Mouse (Mus musculus) heart, embryonic 11.5 days (tissue): ENCODE results near the gene Olfr721-ps1. TPM values are rescaled to one million over a fixed set of nuclear protein-coding genes. Genes with fewer than 3 reads are reported as not detected.

Experiments
- ATAC-seq: fragments of 200-750 bp; cut with Nextera tagmentation; replicated peaks from 2 replicates; pipeline ENCODE4 v1.8.0; 2017; ENCODE audit warnings: moderate library complexity; ENCODE audit not compliant: insufficient number of reproducible peaks, low FRiP score, low TSS enrichment
- H3K27ac ChIP-seq: fragments of 300-500 bp; sonication (generic); 2 replicates; pipeline ENCODE4 v1.5.1; 2014; ENCODE audit warnings: mild to moderate bottlenecking, low read depth, low read length
- H3K27me3 ChIP-seq: fragments of 300-500 bp; sonication (generic); 2 replicates; pipeline ENCODE4 v1.6.1; 2014; ENCODE audit warnings: mild to moderate bottlenecking, low read length, mixed read lengths; ENCODE audit not compliant: control insufficient read depth, insufficient read depth
- H3K36me3 ChIP-seq: fragments of 300-500 bp; sonication (generic); 2 replicates; pipeline ENCODE4 v1.6.1; 2014; ENCODE audit warnings: mild to moderate bottlenecking, low read length, moderate library complexity, mixed read lengths; ENCODE audit not compliant: control insufficient read depth, insufficient read depth
- H3K4me1 ChIP-seq: fragments of 300-500 bp; sonication (generic); 2 replicates; pipeline ENCODE4 v1.6.1; 2014; ENCODE audit warnings: low read length; ENCODE audit not compliant: control insufficient read depth, insufficient read depth
- H3K4me2 ChIP-seq: fragments of 300-500 bp; sonication (generic); 2 replicates; pipeline ENCODE4 v1.6.1; 2014; ENCODE audit warnings: mild to moderate bottlenecking, moderate library complexity
- H3K4me3 ChIP-seq: fragments of 300-500 bp; sonication (generic); 2 replicates; pipeline ENCODE4 v1.5.1; 2014; ENCODE audit warnings: low read depth, low read length
- H3K9ac ChIP-seq: fragments of 300-500 bp; sonication (generic); 2 replicates; pipeline ENCODE4 v1.6.1; 2014; ENCODE audit warnings: mild to moderate bottlenecking, low read depth, low read length, moderate library complexity
- H3K9me3 ChIP-seq: fragments of 300-500 bp; sonication (generic); replicated peaks from 2 replicates; pipeline ENCODE4 v1.6.1; 2016; ENCODE audit warnings: low read length; ENCODE audit not compliant: control insufficient read depth
- WGBS: fragments of 180-500 bp; shearing (Covaris S2); extraction: QIAGEN DNeasy Blood & Tissue Kit; methylation state at CpG from one replicate; pipeline ENCODE4 v1.1.7; 2014; ENCODE audit not compliant: insufficient replicate concordance; 5-methylcytosine and 5-hydroxymethylcytosine counted together
- polyA plus RNA-seq: library from polyadenylated mRNA; unstranded; fragments of >200 nt; fragmentation: Nextera tagmentation; extraction: Ambion mirVana; gene quantifications from 2 replicates; pipeline ENCODE4 v1.2.1, GENCODE M21; 2014

Gene Olfr721-ps1
- polyA plus RNA-seq, 1 experiment from 2014 or later: not detected

DNA sequence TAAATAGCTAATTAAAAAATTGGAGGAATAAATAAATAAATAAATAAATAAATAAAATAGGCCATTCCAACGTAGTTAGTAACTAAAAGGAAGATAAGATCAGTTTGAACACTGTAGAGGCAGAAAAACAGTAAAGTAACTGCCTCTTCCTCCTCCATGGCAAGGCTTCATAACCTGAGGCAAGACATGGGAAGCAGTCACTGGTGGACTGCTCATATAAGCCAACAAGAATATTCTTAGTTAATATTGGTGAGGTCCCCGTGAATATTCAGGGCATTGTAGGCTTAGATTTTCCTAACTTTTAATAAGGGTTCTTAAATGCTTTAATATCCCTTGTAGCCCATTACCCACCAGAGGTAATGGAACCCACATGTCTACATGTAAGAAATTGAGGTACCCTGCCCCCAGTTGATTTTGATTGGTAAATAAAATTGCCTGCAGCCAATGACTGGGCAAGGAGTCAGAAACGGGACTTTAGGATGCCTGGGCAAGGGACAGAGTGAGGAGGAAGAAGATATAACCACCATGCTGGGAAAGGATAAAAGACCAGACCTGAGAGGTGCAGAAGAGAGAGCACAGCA is 35.1 kb downstream of the Olfr721-ps1 start:
- no peak overlapping the region for H3K4me2 ChIP-seq
- no peaks in the 10 kb centered on the region for H3K27me3 ChIP-seq
- no peaks in the 10 kb centered on the region for H3K36me3 ChIP-seq
- 73% methylated on average over 3 of the region's 3 CpGs for WGBS
- ATAC-seq: no peak
- H3K4me3 ChIP-seq: no peak overlapping the region
- H3K9me3 ChIP-seq: no peaks in the 10 kb centered on the region
- no peaks in the 10 kb centered on the region for H3K4me1 ChIP-seq
- H3K9ac ChIP-seq: no peak overlapping the region
- H3K27ac ChIP-seq: no peak overlapping the region

Other genes starting within 250 kb of the Olfr721-ps1 start
- gene Olfr720, start 214.5 kb upstream of the Olfr721-ps1 start, polyA plus RNA-seq: not detected in 2 replicates
- not detected in 2 replicates for gene Olfr31, start 78.5 kb upstream of the Olfr721-ps1 start, polyA plus RNA-seq
- gene Il3ra, start 55.0 kb upstream of the Olfr721-ps1 start, polyA plus RNA-seq: 4.3 and 5.7 TPM in 2 replicates